Mouse (Mus musculus) megakaryocyte, embryonic 14.5 days (primary cell): ENCODE data around the gene Ripor3. TPM values are rescaled to one million over a fixed set of nuclear protein-coding genes. Genes with fewer than 3 reads are reported as not detected.
A peak's percentile ranks its signal among the peaks of the same experiment; 100 is the strongest.

Experiments used
- H3K27me3 ChIP-seq: replicated peaks from 2 replicates; pipeline ENCODE3; 2012; ENCODE audit warnings: inconsistent platforms
- H3K36me3 ChIP-seq: replicated peaks from 2 replicates; pipeline ENCODE3; 2012; ENCODE audit warnings: low read length, inconsistent platforms, mixed read lengths
- H3K4me1 ChIP-seq: 2 replicates; pipeline ENCODE4 v1.6.1; 2012; ENCODE audit warnings: inconsistent platforms
- H3K4me3 ChIP-seq: replicated peaks from 2 replicates; pipeline ENCODE3; 2012; ENCODE audit warnings: moderate library complexity, mild to moderate bottlenecking, inconsistent platforms
- H3K9me3 ChIP-seq: 2 replicates; pipeline ENCODE4 v1.6.1; 2012; ENCODE audit warnings: inconsistent platforms
- FLI1 ChIP-seq: IDR thresholded peaks from 2 replicates; pipeline ENCODE4 v1.6.1; 2012; ENCODE audit warnings: low read length, inconsistent platforms, mixed read lengths
- GATA1 ChIP-seq: IDR thresholded peaks from 3 replicates; pipeline ENCODE4 v1.6.1; 2012; ENCODE audit warnings: mixed read lengths, low read length, inconsistent platforms, borderline replicate concordance
- polyA plus RNA-seq: library from polyadenylated mRNA; stranded (reverse); fragments of >175 nt; gene quantifications from 2 replicates; pipeline ENCODE4 v1.2.3, GENCODE M21; 2012; ENCODE audit warnings: low replicate concordance; ENCODE audit not compliant: insufficient read depth

Ripor3 gene
- polyA plus RNA-seq, 1 experiment, result 123 TPM

- no peaks in the 10 kb centered on the region for H3K9me3 ChIP-seq
- no peaks in the 10 kb centered on the region for H3K27me3 ChIP-seq
- peak overlapping the region; percentile 98 for H3K4me3 ChIP-seq
- H3K4me1 ChIP-seq, result peaks cover 84% of the 10 kb centered on the region
- TF ChIP-seq GATA1 (no peak), FLI1 (no peak)
- H3K36me3 ChIP-seq, result peaks cover 31% of the 10 kb centered on the region
Observed at GRCm38 (mm10) chr2:167933397-167933796, 77.0 kb downstream of the Ripor3 start.

GRCm38 (mm10) chr2:167932727-167933231 is 77.6 kb downstream of the Ripor3 start:
- Histone ChIP-seq H3K9me3 (no peaks in the 10 kb centered on the region), H3K36me3 (peaks cover 27% of the 10 kb centered on the region), H3K27me3 (no peaks in the 10 kb centered on the region), H3K4me3 (peak overlapping the region; percentile 98), H3K4me1 (peaks cover 84% of the 10 kb centered on the region)
- TF ChIP-seq FLI1 (no peak), GATA1 (no peak)

- H3K4me3 ChIP-seq, result peak within 1 kb of the TSS; percentile 98
- H3K36me3 ChIP-seq, result peaks cover 21% of the 10 kb centered on the region
- TF ChIP-seq FLI1, result peak; percentile 67
- no peak for TF ChIP-seq GATA1
- H3K27me3 ChIP-seq, result no peaks in the 10 kb centered on the region
- peaks cover 84% of the 10 kb centered on the region for H3K4me1 ChIP-seq
- no peaks in the 10 kb centered on the region for H3K9me3 ChIP-seq
Observed at GRCm38 (mm10) chr2:167931985-167932726, 78.3 kb downstream of the Ripor3 start, which contains the start of gene Ptpn1. Gene Ptpn1, plus strand, starts transcription at chr2:167932057.

- peaks cover 10% of the 10 kb centered on the region for H3K36me3 ChIP-seq
- no peak for TF ChIP-seq FLI1
- no peak for TF ChIP-seq GATA1
- peaks cover 84% of the 10 kb centered on the region for H3K4me1 ChIP-seq
- no peak overlapping the region for H3K4me3 ChIP-seq
- H3K27me3 ChIP-seq, result no peaks in the 10 kb centered on the region
- H3K9me3 ChIP-seq, result no peaks in the 10 kb centered on the region
Observed at GRCm38 (mm10) chr2:167930975-167931374, 79.4 kb downstream of the Ripor3 start.

Other genes starting within 250 kb of the Ripor3 start
- 120 and 139 TPM in 2 replicates for gene Ptpn1, start 78.6 kb downstream of the Ripor3 start, polyA plus RNA-seq
- gene Pard6b, start 70.4 kb upstream of the Ripor3 start, polyA plus RNA-seq, result 1.4 and 1.8 TPM in 2 replicates
- gene Adnp, start 196.5 kb upstream of the Ripor3 start, polyA plus RNA-seq, result 9.5 and 14.3 TPM in 2 replicates
- gene Gm20716, start 219.7 kb upstream of the Ripor3 start, polyA plus RNA-seq, result not detected in 2 replicates
- gene Dpm1, start 220.0 kb upstream of the Ripor3 start, polyA plus RNA-seq, result 34.7 and 155 TPM in 2 replicates
- gene Mocs3, start 220.0 kb upstream of the Ripor3 start, polyA plus RNA-seq, result 10.5 and 36.4 TPM in 2 replicates